Mouse (Mus musculus): ENCODE measurements around the gene Rab11fip4. TPM values are rescaled to one million over a fixed set of nuclear protein-coding genes. Genes with fewer than 3 reads are reported as not detected.

The Rab11fip4 gene
- total RNA-seq (2021) = 10 to 100 TPM in 1 of 2 experiments, 1 to 10 TPM in 1; 6.8 to 12.4 TPM
- long read RNA-seq, experiment 1 = 0 reads
- long read RNA-seq, experiment 2, partial matches to known transcripts = 0 of 2 reads
- long read RNA-seq, experiment 2, other reads (novel, unspliced or antisense) = 2 of 2 reads

DNA sequence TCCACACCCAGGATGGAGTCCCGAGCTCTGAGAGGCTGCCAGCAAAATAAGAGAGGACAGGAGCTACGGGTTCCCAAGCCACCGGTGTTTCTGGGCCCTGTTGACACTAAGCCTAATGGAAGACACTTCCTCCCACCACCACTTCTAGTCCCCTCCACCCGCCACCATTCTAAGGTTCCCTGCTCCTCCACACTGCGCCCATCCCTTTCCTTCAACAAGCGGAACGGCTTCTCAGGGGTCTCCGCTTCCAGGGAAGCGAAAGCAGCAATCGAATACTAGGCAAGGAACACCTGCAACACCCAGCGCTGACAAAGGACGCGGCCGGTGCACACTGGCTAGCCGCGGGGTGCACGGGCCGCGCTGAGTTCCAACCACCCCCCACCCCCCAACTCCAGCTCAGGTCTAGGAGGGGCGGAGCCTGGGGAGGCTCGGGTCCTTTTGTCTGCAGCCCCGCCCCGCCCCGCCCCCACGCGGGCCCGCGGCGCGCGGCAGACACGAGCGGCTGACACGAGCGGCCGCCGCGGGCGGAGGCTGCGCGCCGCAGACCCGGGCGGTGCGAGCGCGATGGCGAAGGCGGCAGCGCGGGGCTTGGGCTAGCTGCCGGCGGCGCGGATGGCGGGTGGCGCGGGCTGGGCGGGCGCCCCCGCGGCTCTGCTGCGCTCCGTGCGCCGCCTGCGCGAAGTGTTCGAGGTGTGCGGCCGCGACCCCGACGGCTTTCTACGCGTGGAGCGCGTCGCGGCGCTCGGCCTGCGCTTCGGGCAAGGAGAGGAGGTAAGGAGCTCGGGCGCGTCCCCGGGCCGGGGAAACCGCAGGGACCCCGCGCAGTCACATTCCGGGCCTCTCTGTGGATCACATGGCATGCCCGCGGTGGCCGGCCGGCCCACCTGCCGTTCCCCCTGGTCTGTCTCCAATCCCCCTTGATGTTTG, at the start of gene Rab11fip4:
Gene Rab11fip4, plus strand, starts transcription at position 549 of the 927 bp plus-strand sequence.
- no peak for DNase-seq (ENCODE audit: low spot score in 2 of 2)

DNA sequence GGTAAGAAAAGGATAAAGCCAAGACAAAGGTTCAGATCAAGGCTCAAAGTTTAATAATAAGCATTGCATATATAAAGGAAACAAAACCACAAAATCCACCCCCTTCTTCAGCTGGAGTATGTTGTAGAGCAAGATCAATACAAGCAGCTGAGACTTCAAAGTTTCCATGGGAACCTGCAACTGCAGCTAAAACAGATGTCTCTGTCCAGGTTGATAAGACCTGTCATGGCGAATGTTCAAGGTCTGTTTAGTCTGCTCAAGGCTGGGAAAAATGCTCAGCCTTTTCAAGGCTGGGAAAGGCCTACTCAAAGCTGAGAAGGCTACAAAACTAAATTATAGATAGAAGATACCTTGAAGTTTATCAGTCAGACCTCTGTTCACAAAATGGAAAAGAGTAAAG, 38.4 kb upstream of the Rab11fip4 start:
- no peak for DNase-seq (ENCODE audit: low spot score in 2 of 2)

DNA sequence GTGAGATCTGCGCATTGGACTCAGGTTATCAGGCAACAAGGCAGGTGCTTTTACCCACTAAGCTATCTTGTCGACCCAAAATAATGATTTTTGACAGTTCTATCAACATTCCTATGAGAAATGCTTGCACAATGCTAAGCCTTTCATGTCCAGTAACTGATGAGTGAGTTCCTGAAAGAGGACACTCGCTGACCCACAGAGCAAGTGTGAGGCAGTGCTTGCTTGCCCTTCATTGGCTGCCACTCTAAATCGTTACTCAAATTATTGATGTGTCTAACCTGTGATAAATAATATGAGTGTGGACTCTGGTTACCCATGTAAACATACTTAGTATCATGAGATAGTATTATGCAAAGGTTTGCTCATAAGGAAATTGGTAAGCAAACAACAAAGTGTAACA, 30.5 kb upstream of the Rab11fip4 start:
- no peak for DNase-seq (ENCODE audit: low spot score in 2 of 2)

DNA sequence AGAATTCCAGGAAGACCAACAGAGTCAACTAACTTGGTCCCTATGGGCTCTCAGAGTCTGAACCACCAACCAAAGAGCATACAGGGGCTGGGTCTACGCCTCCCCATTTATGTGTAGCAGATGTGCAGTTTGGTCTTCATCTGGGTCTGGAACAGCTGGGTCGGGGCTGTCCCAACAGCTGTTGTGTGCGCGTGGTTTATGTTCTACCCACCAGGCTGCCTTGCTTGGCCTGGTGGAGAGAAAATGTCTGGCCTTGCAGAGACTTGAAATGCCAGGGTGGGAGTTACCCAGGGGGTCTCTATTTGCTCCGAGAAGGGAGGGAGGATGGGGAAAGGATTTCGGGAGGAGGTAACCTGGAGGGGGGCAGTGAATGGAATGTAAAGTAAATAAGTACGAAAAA, 27.5 kb upstream of the Rab11fip4 start:
- DNase-seq (ENCODE audit: low spot score in 2 of 2) = no peak

DNA sequence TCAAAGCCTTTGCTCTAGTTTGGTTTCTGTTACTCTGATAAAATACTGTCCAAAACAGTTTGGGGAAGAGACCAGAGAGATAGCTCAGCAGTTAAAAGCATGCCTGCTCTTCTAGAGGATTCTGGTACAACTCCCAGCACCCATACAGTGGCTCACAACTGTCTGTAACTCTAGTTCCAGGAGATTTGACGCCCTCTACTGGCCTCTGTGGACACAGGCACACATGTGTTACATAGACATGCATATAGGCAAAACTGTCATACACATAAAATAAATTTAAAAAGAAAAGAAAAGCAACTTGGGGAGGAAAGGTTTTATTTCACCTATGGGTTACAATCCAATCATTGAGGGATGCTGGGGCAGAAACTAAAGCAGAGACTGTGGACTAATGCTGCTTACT, 24.1 kb upstream of the Rab11fip4 start:
- DNase-seq (ENCODE audit: low spot score in 2 of 2) = no peak

DNA sequence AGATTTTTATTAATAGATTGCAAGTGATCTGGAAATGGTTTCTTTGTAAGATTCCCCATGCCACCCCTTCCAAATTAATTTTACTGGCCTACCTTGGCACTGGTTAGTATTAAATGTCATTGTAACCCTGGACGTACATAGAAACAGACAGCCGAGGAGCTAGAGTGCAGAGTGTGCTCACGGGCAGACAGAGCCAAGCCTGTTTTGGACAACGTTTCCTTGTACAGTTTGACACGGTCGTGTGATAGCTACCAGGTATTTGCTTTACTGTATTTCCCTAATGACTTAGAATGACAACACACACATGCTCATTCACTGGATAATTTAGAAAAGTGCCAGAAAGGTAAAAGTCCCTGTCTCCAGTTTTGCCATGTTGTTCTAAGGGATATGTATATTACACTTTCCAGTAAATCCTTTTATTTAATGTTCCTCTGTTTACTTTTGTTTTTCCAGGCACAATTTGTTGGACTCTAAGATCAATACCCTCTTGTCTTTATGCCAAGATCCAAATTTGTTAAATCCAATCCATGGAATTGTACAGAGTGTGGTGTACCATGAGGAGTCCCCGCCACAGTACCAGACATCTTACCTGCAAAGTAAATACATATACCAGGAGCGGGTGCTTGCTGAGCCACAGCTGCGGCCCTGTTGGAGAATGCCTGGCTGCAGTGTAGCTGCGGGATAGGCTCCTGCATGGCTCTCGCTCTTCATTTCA, 22.7 kb upstream of the Rab11fip4 start:
- DNase-seq (ENCODE audit: low spot score in 2 of 2) = no peak

DNA sequence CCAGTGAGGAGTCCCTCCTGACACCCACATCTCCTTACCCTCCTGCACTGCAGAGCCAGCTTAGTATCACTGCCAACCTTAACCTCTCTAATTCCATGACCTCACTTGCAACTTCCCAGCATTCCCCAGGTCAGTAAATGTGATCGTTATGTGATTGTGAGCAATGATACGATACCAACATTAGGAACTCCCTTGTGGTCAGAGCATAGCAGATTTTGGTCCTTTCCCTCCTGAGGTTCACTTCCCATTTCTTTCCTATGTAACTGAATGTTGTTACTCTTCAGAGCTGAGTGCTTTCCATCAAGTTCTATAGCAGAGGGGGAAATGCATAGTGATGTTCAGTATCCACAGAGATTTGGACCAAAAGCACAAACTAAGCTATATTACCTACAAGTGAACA, 20.7 kb upstream of the Rab11fip4 start:
- DNase-seq (ENCODE audit: low spot score in 2 of 2) = no peak

DNA sequence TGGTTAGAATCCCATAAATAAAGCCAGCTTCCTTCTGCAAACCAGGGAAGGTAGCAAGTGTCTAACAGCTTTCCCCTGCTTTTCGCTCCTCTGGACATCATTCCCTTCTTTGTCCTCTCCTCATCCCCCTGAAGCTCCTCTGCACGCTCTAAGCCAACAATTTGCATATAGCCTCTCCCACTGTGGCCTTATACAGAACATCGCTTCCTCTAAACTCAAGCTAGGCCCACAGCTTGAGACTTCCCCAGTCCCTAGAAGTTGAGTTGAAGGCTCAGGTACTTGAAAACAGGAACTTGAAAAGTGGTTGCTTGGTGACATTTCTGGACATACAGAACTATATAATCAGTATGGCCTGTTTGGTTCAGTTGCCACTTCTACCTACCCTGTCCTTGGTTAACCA, 17.2 kb upstream of the Rab11fip4 start:
- no peak for DNase-seq (ENCODE audit: low spot score in 2 of 2)

DNA sequence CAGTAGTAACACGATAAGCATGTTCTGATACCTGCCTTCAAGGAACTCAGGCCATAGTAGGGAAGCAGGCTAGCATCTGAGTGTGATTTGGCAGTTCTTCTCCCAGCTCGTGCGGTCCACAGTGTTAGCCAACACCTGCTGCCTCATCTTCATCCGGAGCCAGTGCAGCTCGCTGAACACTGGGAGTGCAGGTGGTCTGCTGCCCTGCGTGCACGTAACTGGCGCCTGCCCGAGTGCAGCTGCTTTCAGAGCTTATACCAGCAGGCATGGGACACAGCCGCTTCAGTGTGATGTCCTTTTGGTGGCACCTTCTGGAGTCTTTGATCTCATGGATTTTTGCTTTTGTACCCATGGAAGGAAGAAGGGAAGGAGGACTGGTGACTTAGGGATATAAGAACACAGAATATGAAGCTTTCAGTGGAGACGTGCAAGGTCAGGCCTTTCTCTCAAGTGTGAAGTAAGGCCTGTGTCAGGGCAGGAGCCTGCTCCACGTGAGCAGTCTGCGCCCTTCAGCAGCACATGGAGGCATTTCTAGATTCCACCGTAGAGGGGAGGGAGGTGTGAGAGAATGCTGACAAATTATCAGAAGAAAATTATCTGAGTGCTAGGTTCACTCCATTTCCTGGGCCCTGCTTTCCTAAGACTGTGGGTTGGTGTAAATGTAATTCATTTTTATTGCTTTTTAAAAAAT, 15.5 kb upstream of the Rab11fip4 start:
- DNase-seq (ENCODE audit: low spot score in 2 of 2) = no peak

DNA sequence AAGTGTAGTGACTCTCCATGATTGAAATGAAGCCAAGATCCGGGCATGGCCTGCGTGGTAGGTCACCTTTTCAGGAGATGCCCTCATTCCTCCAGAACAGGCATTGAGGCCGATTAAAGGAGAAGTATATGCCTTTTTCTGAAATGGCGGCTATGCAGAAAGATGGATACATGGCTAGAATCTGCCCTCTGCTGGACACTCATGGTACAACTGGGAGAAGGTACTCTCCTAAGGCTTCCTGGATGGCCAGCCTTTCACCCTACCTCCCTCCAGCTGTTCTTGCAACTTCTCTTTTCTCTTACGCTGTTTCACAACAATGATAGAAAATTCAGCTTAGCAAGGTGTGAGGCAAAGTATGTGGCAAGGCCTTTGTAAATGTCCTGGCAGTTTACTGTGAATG, 13.3 kb upstream of the Rab11fip4 start:
- DNase-seq (ENCODE audit: low spot score in 2 of 2) = peak; percentile 36 to 56

DNA sequence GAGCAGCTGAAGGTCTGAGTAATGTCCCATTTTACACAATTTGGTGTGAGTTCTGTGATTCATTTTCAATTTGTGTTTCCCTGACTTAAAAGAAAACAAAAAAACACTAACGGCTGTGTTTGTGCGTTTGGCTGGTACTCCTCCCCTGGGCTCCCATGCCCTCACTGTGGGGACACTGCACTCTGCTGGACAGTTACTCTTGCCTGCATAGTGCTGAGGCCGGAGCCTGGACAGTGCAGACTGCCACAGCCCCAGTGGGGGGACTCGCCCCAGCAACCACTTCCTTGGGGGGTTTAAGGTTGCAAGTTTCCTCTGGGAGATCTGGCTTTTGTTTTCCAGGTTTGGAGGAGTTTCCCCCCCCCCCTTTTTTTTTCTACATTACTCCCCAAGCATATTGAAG, 10.4 kb upstream of the Rab11fip4 start:
- no peak for DNase-seq (ENCODE audit: low spot score in 2 of 2)

DNA sequence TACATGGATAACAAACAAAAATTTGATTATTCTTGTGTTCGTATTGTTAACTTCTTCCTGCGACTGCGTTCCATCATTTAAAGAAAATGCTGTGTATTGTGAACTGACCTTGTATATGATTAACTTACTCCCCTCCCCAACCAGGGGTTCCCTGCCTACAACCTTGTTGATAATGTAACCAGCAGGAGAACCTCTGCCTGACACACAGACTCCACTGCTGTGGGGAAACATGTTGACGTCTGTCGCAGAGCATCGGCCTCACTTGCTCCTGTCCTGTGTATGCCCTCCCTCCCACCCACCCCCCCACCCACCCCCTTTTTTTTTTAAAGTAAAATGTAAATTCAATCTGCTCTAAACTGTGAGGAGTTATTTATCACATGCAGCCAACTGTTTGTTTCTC, 9.8 kb upstream of the Rab11fip4 start:
- DNase-seq (ENCODE audit: low spot score in 2 of 2) = no peak

DNA sequence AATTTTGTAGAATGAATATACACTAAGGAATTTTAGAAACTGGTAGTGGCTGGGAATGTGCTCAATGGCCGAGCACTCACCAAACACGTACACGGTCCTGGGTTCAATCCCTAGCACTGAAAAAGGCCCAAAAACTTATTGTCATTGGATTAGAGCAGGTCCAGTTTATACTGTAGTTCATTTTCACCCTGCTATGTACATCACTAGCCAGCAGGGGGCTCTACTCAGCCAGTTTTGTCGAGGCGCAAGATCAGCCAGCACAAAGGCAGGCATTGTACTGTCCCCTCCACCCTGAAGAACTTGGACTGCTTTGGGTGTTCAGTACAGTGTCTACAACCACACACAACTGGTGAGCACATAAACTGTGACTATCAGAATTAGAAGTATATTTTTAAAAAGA, 6.8 kb upstream of the Rab11fip4 start:
- peak in 1 of 2 experiments; percentile 30 for DNase-seq (ENCODE audit: low spot score in 2 of 2)

DNA sequence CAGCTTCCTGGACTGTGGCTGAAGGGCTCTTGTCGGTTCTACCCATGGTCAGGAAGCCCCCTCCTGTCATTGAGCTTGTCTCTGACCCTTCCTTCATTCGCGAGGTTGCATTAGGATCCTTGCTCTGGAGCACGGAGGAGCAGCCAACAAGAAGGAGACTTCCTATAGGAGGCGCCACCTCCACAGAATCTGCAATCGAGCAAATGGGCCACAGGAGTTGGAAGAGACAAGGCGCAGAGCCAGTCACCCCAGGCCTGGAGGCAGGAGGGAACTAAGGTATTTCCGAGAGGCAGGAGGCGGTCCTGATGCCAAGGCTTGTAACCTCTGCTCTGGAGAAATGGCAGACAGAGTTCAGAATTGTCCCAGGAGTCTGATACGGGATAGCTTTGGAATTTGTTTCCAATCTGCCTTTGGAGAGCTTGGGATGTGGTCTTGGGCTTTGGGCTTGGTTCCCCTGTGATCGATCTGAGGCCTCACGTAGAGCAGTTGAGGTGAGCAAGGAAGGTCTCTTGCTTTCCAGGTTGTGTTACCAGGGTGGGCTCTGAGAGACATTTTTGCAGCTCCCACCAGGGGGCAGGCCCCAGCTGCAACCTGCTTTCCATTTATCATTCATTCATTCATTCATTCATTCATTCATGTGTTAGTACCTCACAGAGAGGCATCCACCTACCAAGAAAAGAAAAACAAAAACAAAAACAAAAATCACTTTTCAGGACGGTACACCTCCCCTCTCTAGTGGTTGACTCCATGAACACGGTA, 1.5 kb upstream of the Rab11fip4 start:
- DNase-seq (ENCODE audit: low spot score in 2 of 2) = no peak

DNA sequence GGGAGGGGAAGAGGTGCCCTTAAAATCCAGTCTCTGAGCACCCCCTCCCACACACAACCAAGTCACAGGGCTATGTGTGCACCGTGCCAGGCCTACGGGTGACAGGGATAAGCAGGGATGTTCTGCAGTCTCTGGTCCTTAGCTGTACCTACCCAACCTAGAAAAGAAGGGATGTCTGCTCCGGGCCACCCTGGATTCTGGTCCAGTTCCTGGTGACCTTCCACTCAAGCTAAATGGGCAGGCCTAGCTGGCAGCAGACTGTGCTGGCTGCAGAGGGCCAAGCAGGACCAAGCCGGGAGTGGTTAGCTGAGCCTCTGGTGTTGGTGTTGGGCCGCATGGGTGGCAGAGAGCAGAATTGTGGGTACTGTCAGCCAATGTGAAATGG, 571 bp downstream of the Rab11fip4 start:
- no peak for DNase-seq (ENCODE audit: low spot score in 2 of 2)

DNA sequence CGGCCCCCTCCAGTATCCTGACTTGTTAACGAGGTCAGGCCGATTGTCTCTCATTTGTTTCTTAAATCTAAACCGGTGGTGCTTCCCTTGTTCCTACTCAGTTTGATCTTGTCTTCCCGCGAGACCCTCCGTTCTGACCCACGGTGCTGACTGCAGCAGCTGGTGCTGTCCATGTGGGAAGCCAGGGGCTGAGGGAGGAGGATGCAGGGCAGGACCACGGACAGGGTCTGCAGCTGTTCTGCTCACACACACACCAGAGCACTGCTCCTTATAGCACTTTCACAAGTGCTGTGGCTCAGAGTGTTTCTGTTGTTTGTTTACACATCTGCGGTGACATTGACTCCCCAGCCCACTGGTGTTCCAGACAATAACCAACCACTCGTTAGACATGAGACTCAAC, 2.5 kb downstream of the Rab11fip4 start:
- DNase-seq (ENCODE audit: low spot score in 2 of 2) = no peak

DNA sequence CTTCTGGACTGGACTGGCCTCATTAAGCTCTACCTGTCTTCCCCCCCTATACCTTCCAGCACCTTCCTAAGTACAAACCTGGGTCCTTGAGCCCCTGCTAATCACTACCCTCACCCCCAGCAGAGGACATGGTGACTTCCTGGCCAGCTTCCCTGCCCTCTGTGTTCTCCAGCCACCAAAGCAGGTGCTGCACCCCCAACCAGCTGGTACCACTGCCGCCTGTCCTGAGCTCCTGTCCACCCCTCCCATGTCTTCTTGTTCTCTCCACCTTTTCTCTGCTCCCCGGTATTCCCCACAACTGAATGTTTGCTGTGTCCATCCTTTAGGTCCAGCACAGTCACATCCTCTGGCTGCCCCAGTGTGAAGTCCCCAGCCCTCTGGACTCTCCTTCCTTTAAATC, 19.4 kb downstream of the Rab11fip4 start:
- no peak for DNase-seq (ENCODE audit: low spot score in 2 of 2)

DNA sequence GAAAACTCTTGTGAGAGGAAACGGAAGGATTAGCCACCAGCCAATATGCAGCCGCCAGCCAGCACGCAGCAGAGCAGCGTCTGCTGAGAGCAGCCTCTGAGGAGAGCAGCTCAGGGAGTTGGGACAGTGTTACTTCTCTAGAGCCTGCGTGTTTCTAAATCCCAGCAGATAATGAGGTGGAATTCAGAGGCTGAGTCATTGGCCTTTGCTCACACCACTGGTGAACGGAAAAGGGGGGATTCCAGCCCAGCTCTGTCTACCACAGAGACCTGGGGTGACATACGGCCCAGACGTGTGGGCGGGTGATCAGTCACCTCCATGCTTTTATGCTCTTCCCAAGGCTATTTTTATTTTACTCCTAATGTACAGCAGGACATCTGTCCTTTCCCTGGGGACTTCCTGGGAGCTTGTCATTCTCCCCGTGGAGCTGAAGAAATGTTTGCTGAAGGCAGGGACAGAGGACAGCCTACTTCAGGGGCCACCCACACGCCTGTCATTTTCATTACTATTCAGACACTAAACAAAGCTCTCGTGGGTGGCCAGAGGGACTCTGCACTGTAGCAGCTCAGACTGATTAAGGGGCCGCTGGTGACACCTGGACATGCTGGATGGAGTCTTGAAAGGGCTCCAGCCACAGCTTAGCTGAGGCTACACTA, 20.1 kb downstream of the Rab11fip4 start:
- no peak for DNase-seq (ENCODE audit: low spot score in 2 of 2)

DNA sequence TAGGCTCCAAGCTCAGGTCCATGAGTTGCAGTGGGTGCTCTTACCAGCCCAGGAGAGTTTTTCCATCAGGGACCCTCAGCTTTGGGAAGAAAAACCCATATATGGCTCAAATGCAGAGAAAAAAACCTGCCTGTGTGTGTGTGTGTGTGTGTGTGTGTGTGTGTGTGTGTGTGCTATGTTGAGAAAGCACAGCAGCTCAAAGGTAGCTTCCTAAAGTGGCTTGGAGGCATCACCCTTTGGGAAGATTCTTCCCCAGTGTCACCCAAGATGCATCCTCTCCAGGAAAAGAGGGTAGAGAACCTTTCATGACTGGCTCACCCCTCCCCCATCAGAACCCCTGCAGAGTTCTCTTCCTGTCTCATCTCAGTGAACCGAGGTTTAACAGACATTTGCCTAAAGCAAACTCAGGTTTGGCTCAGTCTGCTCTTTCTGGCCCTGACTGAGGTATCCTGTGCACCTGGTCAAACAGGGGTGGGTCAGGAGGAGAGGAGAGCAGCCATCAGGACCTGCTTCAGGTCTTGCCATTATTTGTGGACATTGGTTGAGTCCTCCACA, 21.1 kb downstream of the Rab11fip4 start:
- no peak for DNase-seq (ENCODE audit: low spot score in 2 of 2)

DNA sequence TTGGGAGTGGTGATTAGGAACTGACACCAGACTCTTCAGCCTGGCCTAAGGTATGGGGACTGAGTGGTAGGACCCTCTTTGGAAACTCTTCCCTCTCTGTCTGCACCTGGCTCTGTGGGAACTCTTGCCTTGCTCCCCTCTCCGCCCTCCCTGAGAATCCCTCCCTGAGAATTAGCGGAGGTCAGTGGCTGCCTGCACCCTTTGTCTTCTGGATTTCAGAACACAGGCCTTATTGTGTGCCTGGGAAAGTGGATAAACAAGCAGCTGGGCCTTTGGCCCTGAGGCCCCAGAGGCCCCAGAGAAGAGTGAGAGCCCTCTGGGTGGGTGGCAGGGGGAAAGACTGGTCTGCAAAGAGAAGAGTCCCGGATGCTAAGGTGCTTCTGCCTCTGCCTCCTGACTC, 22.1 kb downstream of the Rab11fip4 start:
- DNase-seq (ENCODE audit: low spot score in 2 of 2) = no peak

All from adrenal gland, postnatal 4 days (tissue).